Mouse (Mus musculus) limb, embryonic 15.5 days (tissue): ENCODE measurements around the gene Psme4. TPM values are rescaled to one million over a fixed set of nuclear protein-coding genes. Genes with fewer than 3 reads are reported as not detected.
"Not testable (repeated sequence)": the region's sequence is repeated elsewhere in the genome, so short reads cannot be mapped to it uniquely, and the experiment has no call there.

ENCODE experiments used
- ATAC-seq: fragments of 200-750 bp; cut with Nextera tagmentation; 2 replicates; pipeline ENCODE4 v1.8.0; 2017; ENCODE audit warnings: low read depth, moderate TSS enrichment; ENCODE audit not compliant: insufficient number of reproducible peaks, low FRiP score, low TSS enrichment
- H3K27ac ChIP-seq: fragments of 300-500 bp; sonication (generic); 2 replicates; pipeline ENCODE4 v1.5.1; 2015; ENCODE audit warnings: moderate library complexity, mild to moderate bottlenecking, inconsistent platforms
- H3K27me3 ChIP-seq: fragments of 300-500 bp; sonication (generic); 2 replicates; pipeline ENCODE4 v1.6.1; 2015; ENCODE audit warnings: inconsistent platforms
- H3K36me3 ChIP-seq: fragments of 300-500 bp; sonication (generic); 2 replicates; pipeline ENCODE4 v1.6.1; 2015; ENCODE audit warnings: inconsistent platforms
- H3K4me1 ChIP-seq: fragments of 300-500 bp; sonication (generic); 2 replicates; pipeline ENCODE4 v1.6.1; 2015; ENCODE audit warnings: inconsistent platforms
- H3K4me2 ChIP-seq: fragments of 300-500 bp; sonication (generic); 2 replicates; pipeline ENCODE4 v1.6.1; 2015; ENCODE audit warnings: mild to moderate bottlenecking, inconsistent platforms
- H3K4me3 ChIP-seq: fragments of 300-500 bp; sonication (generic); 2 replicates; pipeline ENCODE4 v1.5.1; 2015; ENCODE audit warnings: mild to moderate bottlenecking, inconsistent platforms
- H3K9ac ChIP-seq: fragments of 300-500 bp; sonication (generic); 2 replicates; pipeline ENCODE4 v1.6.1; 2015; ENCODE audit warnings: inconsistent platforms
- H3K9me3 ChIP-seq: fragments of 300-500 bp; sonication (generic); 2 replicates; pipeline ENCODE4 v1.6.1; 2016; ENCODE audit warnings: inconsistent platforms
- WGBS: fragments of 180-500 bp; shearing (Covaris S2); methylation state at CpG from one replicate; pipeline ENCODE4 v1.1.7; 2015; 5-methylcytosine and 5-hydroxymethylcytosine counted together
- polyA plus RNA-seq: library from polyadenylated mRNA; unstranded; fragments of >200 nt; fragmentation: Nextera tagmentation; extraction: Ambion mirVana; gene quantifications from 2 replicates; pipeline ENCODE4 v1.2.1, GENCODE M21; 2015

Gene Psme4
- polyA plus RNA-seq = 15.6 and 18.2 TPM in 2 replicates

- peak; percentile 97 for ATAC-seq
- peak within 1 kb of the TSS; percentile 96 for H3K27ac ChIP-seq
- peak within 1 kb of the TSS; percentile 97 for H3K4me3 ChIP-seq
- no peaks in the 10 kb centered on the region for H3K27me3 ChIP-seq
- H3K36me3 ChIP-seq = no peaks in the 10 kb centered on the region
- H3K9ac ChIP-seq = peak within 1 kb of the TSS; percentile 99
- WGBS = 1% methylated on average over 34 of the region's 43 CpGs
- no peaks in the 10 kb centered on the region for H3K9me3 ChIP-seq
- H3K4me1 ChIP-seq = peaks cover 6% of the 10 kb centered on the region; the same call in 1 of the 2 replicates
- peak within 1 kb of the TSS; percentile 53 for H3K4me2 ChIP-seq
These were observed at the start of gene Psme4 for GRCm38 (mm10) chr11:30771267-30771903. Gene Psme4, plus strand, starts transcription at chr11:30771726.

GRCm38 (mm10) chr11:30723438-30723837, 48.1 kb upstream of the Psme4 start:
- Histone ChIP-seq H3K9me3 (no peaks in the 10 kb centered on the region), H3K9ac (no peak overlapping the region), H3K4me1 (no peaks in the 10 kb centered on the region), H3K4me3 (no peak overlapping the region), H3K36me3 (no peaks in the 10 kb centered on the region), H3K4me2 (no peak overlapping the region), H3K27me3 (no peaks in the 10 kb centered on the region), H3K27ac (no peak overlapping the region)
- 48% methylated on average over 5 of the region's 5 CpGs for WGBS
- no peak for ATAC-seq

DNA sequence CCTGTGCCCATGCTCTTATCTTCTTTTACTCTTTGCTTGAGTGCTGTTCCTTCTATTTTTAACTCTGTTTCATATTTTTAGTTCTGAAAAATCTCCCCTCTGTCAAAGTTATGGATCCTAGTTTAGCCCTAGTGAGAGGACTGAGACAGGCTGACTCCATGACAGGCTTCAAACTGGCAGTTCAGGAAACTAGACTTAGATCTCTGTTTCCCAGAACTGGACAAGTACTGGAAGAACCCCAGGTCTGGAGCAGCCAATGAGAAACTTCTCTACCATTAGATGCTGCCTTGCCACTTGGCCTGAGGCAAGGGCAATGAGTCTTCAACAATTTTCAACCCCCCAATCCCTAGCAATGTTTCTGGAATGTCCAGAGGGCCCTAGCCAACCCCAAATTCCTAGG, 40.8 kb upstream of the Psme4 start:
- Histone ChIP-seq H3K4me1 (no peaks in the 10 kb centered on the region), H3K4me2 (no peak overlapping the region), H3K36me3 (no peaks in the 10 kb centered on the region), H3K4me3 (no peak overlapping the region), H3K27ac (no peak overlapping the region), H3K9me3 (no peaks in the 10 kb centered on the region), H3K27me3 (no peaks in the 10 kb centered on the region), H3K9ac (no peak overlapping the region)
- no peak for ATAC-seq

DNA sequence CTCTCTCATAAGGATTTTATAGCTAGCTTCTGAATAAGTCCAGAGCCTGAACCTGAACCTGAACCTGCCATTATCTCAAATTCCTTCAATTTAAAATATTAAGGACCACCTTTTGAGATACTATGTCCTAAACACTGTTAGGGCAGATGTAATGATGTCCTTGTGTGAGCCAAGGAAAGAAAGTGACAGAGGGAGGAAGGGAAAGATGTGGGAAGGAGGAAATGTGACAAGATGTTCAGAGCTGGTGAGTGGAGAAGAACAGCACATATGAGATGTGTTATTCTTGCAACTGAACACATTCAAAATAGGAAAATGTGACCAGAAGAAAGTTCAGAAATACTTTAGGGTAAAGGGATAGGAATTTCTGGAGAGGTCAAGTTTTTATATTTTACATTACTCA, 38.1 kb upstream of the Psme4 start:
- H3K9ac ChIP-seq = no peak overlapping the region
- H3K9me3 ChIP-seq = no peaks in the 10 kb centered on the region
- no peak for ATAC-seq
- no peak overlapping the region for H3K4me2 ChIP-seq
- no peak overlapping the region for H3K27ac ChIP-seq
- no peaks in the 10 kb centered on the region for H3K27me3 ChIP-seq
- no peaks in the 10 kb centered on the region for H3K4me1 ChIP-seq
- H3K36me3 ChIP-seq = no peaks in the 10 kb centered on the region
- no peak overlapping the region for H3K4me3 ChIP-seq

- H3K27ac ChIP-seq = no peak overlapping the region
- no peak for ATAC-seq
- no peak overlapping the region for H3K4me2 ChIP-seq
- H3K4me1 ChIP-seq = no peaks in the 10 kb centered on the region
- H3K27me3 ChIP-seq = no peaks in the 10 kb centered on the region
- H3K4me3 ChIP-seq = no peak overlapping the region
- no peaks in the 10 kb centered on the region for H3K36me3 ChIP-seq
- H3K9me3 ChIP-seq = no peaks in the 10 kb centered on the region
- H3K9ac ChIP-seq = no peak overlapping the region
These were observed 27.5 kb upstream of the Psme4 start for GRCm38 (mm10) chr11:30743991-30744390.

DNA sequence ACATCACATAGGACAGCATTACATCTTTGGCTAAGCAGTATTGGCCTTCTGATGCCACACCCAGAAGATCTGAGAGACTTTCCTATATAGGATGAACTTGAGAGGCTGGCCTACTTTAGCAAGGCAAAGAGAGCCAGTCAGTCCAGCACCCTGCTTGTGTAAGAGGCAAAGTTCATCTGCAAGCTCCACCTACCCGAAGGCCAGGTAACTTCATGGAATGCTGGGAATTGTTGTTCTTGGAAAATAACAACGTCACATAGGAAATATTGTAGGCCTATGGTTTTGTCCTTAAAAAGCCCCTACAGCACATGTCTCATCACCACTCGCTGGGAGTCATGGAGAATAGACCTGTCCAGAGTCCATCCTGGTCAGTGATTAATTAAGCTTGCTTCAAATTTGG, 22.6 kb upstream of the Psme4 start:
- no peak for ATAC-seq
- WGBS = 90% methylated on average over 3 of the region's 3 CpGs
- Histone ChIP-seq H3K4me2 (no peak overlapping the region), H3K36me3 (no peaks in the 10 kb centered on the region), H3K4me3 (no peak overlapping the region), H3K9ac (no peak overlapping the region), H3K27me3 (no peaks in the 10 kb centered on the region), H3K27ac (no peak overlapping the region), H3K9me3 (no peaks in the 10 kb centered on the region), H3K4me1 (no peaks in the 10 kb centered on the region)

- 54% methylated on average over 3 of the region's 3 CpGs for WGBS
- no peak overlapping the region for H3K4me2 ChIP-seq
- no peak for ATAC-seq
These were observed 21.9 kb upstream of the Psme4 start for GRCm38 (mm10) chr11:30749587-30749986.

DNA sequence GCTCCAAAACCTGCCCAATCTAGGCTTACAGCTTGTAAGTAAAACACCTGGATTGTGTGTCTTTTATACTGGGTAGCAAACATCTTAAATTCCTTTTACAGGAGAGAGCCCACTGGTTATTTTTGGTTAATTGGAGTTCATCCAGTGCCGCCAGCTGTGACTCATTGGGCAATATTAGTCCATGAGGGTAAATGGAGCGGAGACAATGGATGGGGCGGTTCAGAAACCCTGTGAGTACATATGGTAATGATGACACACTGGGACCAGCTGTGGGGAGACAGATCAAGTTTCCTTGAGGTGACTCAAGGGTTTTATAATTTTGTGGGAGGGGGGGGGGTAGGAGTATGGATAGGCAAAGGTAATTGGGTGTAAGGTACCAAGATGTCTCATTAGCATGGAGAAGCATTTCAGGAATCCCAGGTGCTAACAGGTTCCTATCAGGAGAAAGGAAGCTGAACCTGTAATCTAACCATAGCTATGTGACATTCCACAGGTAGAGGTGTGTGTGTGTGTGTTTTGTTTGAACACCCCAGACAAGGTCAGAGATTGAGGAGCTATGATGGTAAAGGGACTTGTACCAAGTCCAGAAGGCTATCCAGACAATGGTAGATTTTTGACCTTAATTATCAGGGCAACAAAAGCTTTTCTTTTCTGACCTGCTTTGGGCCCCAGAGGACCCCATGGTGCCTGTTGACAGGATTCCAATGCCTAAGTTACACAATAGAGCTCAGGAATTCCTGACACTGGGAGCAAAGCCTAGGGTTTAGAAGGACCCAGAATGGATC, 21.3 kb upstream of the Psme4 start:
- H3K4me1 ChIP-seq = peaks cover 3% of the 10 kb centered on the region; the same call in 1 of the 2 replicates
- no peak overlapping the region for H3K9ac ChIP-seq
- H3K27ac ChIP-seq = no peak overlapping the region
- no peak overlapping the region for H3K4me2 ChIP-seq
- no peak for ATAC-seq
- no peaks in the 10 kb centered on the region for H3K9me3 ChIP-seq
- WGBS = 46% methylated on average over 3 of the region's 3 CpGs
- no peaks in the 10 kb centered on the region for H3K36me3 ChIP-seq
- H3K4me3 ChIP-seq = no peak overlapping the region
- H3K27me3 ChIP-seq = peaks cover under 1% of the 10 kb centered on the region; the same call in 1 of the 2 replicates

More at GRCm38 (mm10) chr11:30749587-30749986, 21.9 kb upstream of the Psme4 start:
- H3K9me3 ChIP-seq = no peaks in the 10 kb centered on the region
- H3K4me3 ChIP-seq = no peak overlapping the region
- no peaks in the 10 kb centered on the region for H3K4me1 ChIP-seq
- H3K9ac ChIP-seq = no peak overlapping the region
- no peak overlapping the region for H3K27ac ChIP-seq
- no peaks in the 10 kb centered on the region for H3K27me3 ChIP-seq
- no peaks in the 10 kb centered on the region for H3K36me3 ChIP-seq

GRCm38 (mm10) chr11:30752956-30753355, 18.6 kb upstream of the Psme4 start:
- WGBS = 71% methylated on average over 3 of the region's 3 CpGs
- Histone ChIP-seq H3K36me3 (no peaks in the 10 kb centered on the region), H3K4me2 (no peak overlapping the region), H3K4me1 (peaks cover 3% of the 10 kb centered on the region; the same call in 1 of the 2 replicates), H3K4me3 (no peak overlapping the region), H3K27ac (no peak overlapping the region), H3K27me3 (peaks cover 7% of the 10 kb centered on the region), H3K9ac (no peak overlapping the region), H3K9me3 (no peaks in the 10 kb centered on the region)
- no peak for ATAC-seq

DNA sequence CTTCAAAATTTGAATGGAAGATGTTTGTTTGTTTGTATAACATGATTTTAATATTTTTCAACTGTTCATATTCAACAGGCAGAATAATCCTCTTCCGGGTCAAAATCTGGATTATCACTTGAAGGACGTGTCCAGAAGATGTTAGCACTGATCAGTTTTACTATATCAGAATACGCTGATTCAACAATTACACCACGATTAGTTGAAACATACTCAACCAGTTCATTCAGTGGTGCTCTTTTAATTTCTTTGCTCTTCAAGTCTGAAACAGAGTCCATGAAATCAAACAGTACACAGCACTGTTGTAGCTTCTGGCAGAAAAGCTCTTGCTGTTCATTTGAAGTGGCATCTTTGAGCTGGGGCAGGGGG, 17.1 kb upstream of the Psme4 start:
- not testable (repeated sequence) for H3K27me3 ChIP-seq, H3K9me3 ChIP-seq, H3K27ac ChIP-seq, H3K36me3 ChIP-seq, ATAC-seq, H3K4me1 ChIP-seq
- WGBS = 71% methylated on average over 4 of the region's 4 CpGs
- Histone ChIP-seq H3K9ac (peak overlapping the region; percentile 42; the same call in 1 of the 2 replicates), H3K4me2 (peak overlapping the region; percentile 97), H3K4me3 (peak overlapping the region; percentile 54)

DNA sequence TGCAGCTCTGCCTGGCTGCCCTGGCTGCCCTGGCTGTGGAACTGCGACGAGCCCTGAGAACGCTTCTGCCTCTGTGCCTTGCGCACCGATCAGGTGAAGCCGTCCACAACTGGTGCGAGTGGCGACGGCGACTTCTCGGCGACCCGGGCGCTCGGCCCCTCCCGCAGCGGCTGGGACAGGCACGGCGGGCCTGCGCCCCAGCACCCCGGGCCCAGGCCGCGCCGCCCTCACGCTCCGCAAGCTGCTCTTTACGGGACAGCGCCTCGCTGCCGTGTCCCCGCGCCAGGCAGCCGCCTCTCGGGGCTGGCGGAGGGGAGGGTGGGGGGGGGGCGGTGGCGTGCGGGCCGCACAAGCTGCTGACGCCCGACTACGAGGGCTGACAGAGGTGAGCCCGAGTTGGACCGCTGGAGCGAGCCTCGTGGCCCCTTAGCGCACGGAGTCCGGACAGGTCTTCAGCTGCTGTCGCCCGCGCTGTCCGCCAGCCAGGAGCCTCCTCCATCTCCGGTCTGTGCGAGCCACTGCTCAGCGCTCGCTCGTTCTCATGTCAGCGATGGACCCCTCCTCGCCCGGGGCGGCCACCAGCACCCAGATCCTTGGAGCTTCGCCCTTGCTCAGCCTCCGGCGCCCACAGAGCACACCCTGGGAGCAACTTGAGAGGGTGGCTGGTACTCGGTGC, 16.5 kb upstream of the Psme4 start:
- ATAC-seq = peak; percentile 69; the same call in 1 of the 2 replicates
- Histone ChIP-seq H3K36me3 (no peaks in the 10 kb centered on the region), H3K27me3 (peaks cover 7% of the 10 kb centered on the region), H3K27ac (no peak overlapping the region), H3K4me2 (peak overlapping the region; percentile 97), H3K9me3 (no peaks in the 10 kb centered on the region), H3K4me3 (peak overlapping the region; percentile 54), H3K4me1 (peaks cover 3% of the 10 kb centered on the region; the same call in 1 of the 2 replicates), H3K9ac (peak overlapping the region; percentile 42; the same call in 1 of the 2 replicates)
- under 1% methylated on average over 62 of the region's 66 CpGs for WGBS

DNA sequence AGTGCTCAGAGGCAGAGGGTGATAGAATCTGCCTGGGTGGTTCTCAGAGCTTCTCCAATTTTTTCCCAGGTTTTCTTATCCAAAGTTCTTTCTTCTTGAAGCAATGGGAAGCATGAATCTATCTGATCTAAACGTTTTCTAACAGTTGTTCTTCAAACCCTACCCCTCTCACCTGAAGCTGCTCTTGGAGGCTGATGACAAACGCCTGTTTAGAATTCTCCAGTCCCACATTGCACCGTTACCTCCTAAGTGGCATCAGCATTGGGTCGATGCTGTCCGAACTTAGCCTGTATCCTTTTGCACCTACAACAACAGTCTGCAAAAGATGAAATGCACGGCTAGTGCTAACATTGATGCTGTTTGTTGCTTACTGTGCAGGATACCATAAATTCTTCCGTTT, 10.1 kb upstream of the Psme4 start:
- Histone ChIP-seq H3K4me3 (no peak overlapping the region), H3K9me3 (no peaks in the 10 kb centered on the region), H3K4me1 (no peaks in the 10 kb centered on the region), H3K36me3 (no peaks in the 10 kb centered on the region), H3K27me3 (no peaks in the 10 kb centered on the region), H3K4me2 (no peak overlapping the region), H3K27ac (no peak overlapping the region), H3K9ac (no peak overlapping the region)
- WGBS = 78% methylated on average over 7 of the region's 7 CpGs
- no peak for ATAC-seq
